Mouse (Mus musculus) lung, postnatal 0 days (tissue): ENCODE data around the gene Gm9999. TPM values are rescaled to one million over a fixed set of nuclear protein-coding genes. Genes with fewer than 3 reads are reported as not detected.
"Not testable (repeated sequence)": the region's sequence is repeated elsewhere in the genome, so short reads cannot be mapped to it uniquely, and the experiment has no call there.

Experiments
- ATAC-seq: fragments of 200-750 bp; cut with Nextera tagmentation; 2 replicates; pipeline ENCODE4 v1.8.0; 2017; ENCODE audit warnings: moderate library complexity
- DNase-seq: peaks from one replicate; pipeline ENCODE4 v3.0.0-alpha.2; 2016; ENCODE audit warnings: low spot score
- H3K27ac ChIP-seq: fragments of 300-500 bp; sonication (generic); 2 replicates; pipeline ENCODE4 v1.5.1; 2014; ENCODE audit warnings: antibody characterized with exemption, mild to moderate bottlenecking, low read length, mixed read lengths
- H3K27me3 ChIP-seq: fragments of 300-500 bp; sonication (generic); replicated peaks from 2 replicates; pipeline ENCODE4 v1.6.1; 2014; ENCODE audit warnings: low read length, mixed read lengths; ENCODE audit not compliant: insufficient read depth
- H3K36me3 ChIP-seq: fragments of 300-500 bp; sonication (generic); 2 replicates; pipeline ENCODE4 v1.6.1; 2014; ENCODE audit warnings: low read length, mixed read lengths; ENCODE audit not compliant: insufficient read depth
- H3K4me1 ChIP-seq: fragments of 300-500 bp; sonication (generic); 2 replicates; pipeline ENCODE4 v1.6.1; 2014; ENCODE audit warnings: antibody characterized with exemption, low read depth, low read length, mixed read lengths; ENCODE audit not compliant: insufficient read depth
- H3K4me2 ChIP-seq: fragments of 300-500 bp; sonication (generic); replicated peaks from 2 replicates; pipeline ENCODE4 v1.6.1; 2014; ENCODE audit warnings: low read depth, mild to moderate bottlenecking, low read length, moderate library complexity, mixed read lengths
- H3K4me3 ChIP-seq: fragments of 300-500 bp; sonication (generic); 2 replicates; pipeline ENCODE4 v1.5.1; 2014; ENCODE audit warnings: low read depth, low read length
- H3K9ac ChIP-seq: fragments of 300-500 bp; sonication (generic); replicated peaks from 2 replicates; pipeline ENCODE4 v1.6.1; 2014; ENCODE audit warnings: low read depth, mild to moderate bottlenecking
- H3K9me3 ChIP-seq: fragments of 300-500 bp; sonication (generic); 2 replicates; pipeline ENCODE4 v1.6.1; 2016; ENCODE audit warnings: low read length, mixed read lengths
- CTCF ChIP-seq: IDR thresholded peaks from 2 replicates; pipeline ENCODE4 v1.5.1; 2016; ENCODE audit warnings: antibody characterized with exemption, mild to moderate bottlenecking
- EP300 ChIP-seq: IDR thresholded peaks from 2 replicates; pipeline ENCODE4 v1.6.1; 2016; ENCODE audit warnings: antibody characterized with exemption, mild to moderate bottlenecking, control low read depth
- WGBS: fragments of 180-500 bp; shearing (Covaris S2); extraction: QIAGEN DNeasy Blood & Tissue Kit; methylation state at CpG from one replicate; pipeline ENCODE4 v1.1.7; 2014; 5-methylcytosine and 5-hydroxymethylcytosine counted together
- polyA plus RNA-seq: library from polyadenylated mRNA; unstranded; fragments of >200 nt; fragmentation: Nextera tagmentation; extraction: Ambion mirVana; gene quantifications from 2 replicates; pipeline ENCODE4 v1.2.1, GENCODE M21; 2015

The Gm9999 gene
- polyA plus RNA-seq, 1 experiment from 2014 or later, result not detected

GRCm38 (mm10) chr7:46985718-46986505 lies 2.5 kb downstream of the Gm9999 start:
- Histone ChIP-seq H3K9me3 (no peaks in the 10 kb centered on the region), H3K4me2 (no peak overlapping the region), H3K4me3 (no peak overlapping the region), H3K27me3 (no peaks in the 10 kb centered on the region), H3K9ac (no peak overlapping the region), H3K36me3 (no peaks in the 10 kb centered on the region), H3K4me1 (peaks cover 15% of the 10 kb centered on the region; the same call in 1 of the 2 replicates), H3K27ac (peak overlapping the region; percentile 71)
- TF ChIP-seq EP300 (no peak), CTCF (no peak)
- ATAC-seq (peak; percentile 79), DNase-seq (peak; percentile 53)
- 39% methylated on average over 8 of the region's 8 CpGs for WGBS

GRCm38 (mm10) chr7:46986646-46987045 lies 3.3 kb downstream of the Gm9999 start:
- peak overlapping the region; percentile 71 for H3K27ac ChIP-seq
- H3K9me3 ChIP-seq, result no peaks in the 10 kb centered on the region
- peaks cover 3% of the 10 kb centered on the region; the same call in 1 of the 2 replicates for H3K36me3 ChIP-seq
- H3K4me1 ChIP-seq, result peaks cover 15% of the 10 kb centered on the region; the same call in 1 of the 2 replicates
- no peak overlapping the region for H3K9ac ChIP-seq
- H3K4me3 ChIP-seq, result no peak overlapping the region
- WGBS, result 34% methylated on average over 5 of the region's 5 CpGs
- DNase-seq (peak; percentile 59), ATAC-seq (peak; percentile 69)
- TF ChIP-seq CTCF, result no peak
- TF ChIP-seq EP300, result no peak
- no peak overlapping the region for H3K4me2 ChIP-seq
- H3K27me3 ChIP-seq, result no peaks in the 10 kb centered on the region

- peak overlapping the region; percentile 71 for H3K27ac ChIP-seq
- no peak overlapping the region for H3K4me3 ChIP-seq
- no peak for DNase-seq
- ATAC-seq, result peak; percentile 18; the same call in 1 of the 2 replicates
- H3K36me3 ChIP-seq, result peaks cover 8% of the 10 kb centered on the region; the same call in 1 of the 2 replicates
- no peaks in the 10 kb centered on the region for H3K9me3 ChIP-seq
- H3K4me2 ChIP-seq, result no peak overlapping the region
- 28% methylated on average over 2 of the region's 2 CpGs for WGBS
- H3K4me1 ChIP-seq, result peaks cover 15% of the 10 kb centered on the region; the same call in 1 of the 2 replicates
- TF ChIP-seq CTCF (no peak), EP300 (no peak)
- no peaks in the 10 kb centered on the region for H3K27me3 ChIP-seq
- H3K9ac ChIP-seq, result no peak overlapping the region
Observed at GRCm38 (mm10) chr7:46987073-46987472, 3.7 kb downstream of the Gm9999 start.

GRCm38 (mm10) chr7:46989387-46989786 lies 6.0 kb downstream of the Gm9999 start:
- not testable (repeated sequence) for H3K4me3 ChIP-seq, H3K9me3 ChIP-seq, H3K27me3 ChIP-seq, H3K9ac ChIP-seq, ATAC-seq, DNase-seq, H3K4me2 ChIP-seq, H3K27ac ChIP-seq
- WGBS, result 80% methylated on average over 4 of the region's 4 CpGs
- Histone ChIP-seq H3K36me3 (peaks cover 24% of the 10 kb centered on the region; the same call in 1 of the 2 replicates), H3K4me1 (peaks cover 15% of the 10 kb centered on the region; the same call in 1 of the 2 replicates)

- Histone ChIP-seq H3K36me3 (peaks cover 46% of the 10 kb centered on the region; the same call in 1 of the 2 replicates), H3K27me3 (no peaks in the 10 kb centered on the region), H3K4me2 (no peak overlapping the region), H3K9ac (no peak overlapping the region), H3K27ac (no peak overlapping the region), H3K4me3 (no peak overlapping the region), H3K9me3 (no peaks in the 10 kb centered on the region), H3K4me1 (no peaks in the 10 kb centered on the region)
- DNase-seq (no peak), ATAC-seq (no peak)
- TF ChIP-seq EP300, result no peak
- TF ChIP-seq CTCF, result no peak
- 82% methylated on average over 8 of the region's 8 CpGs for WGBS
Observed at GRCm38 (mm10) chr7:46993079-46993478, 9.7 kb downstream of the Gm9999 start.

- Histone ChIP-seq H3K27ac (no peak overlapping the region), H3K4me3 (no peak overlapping the region), H3K9ac (no peak overlapping the region), H3K4me2 (no peak overlapping the region), H3K27me3 (no peaks in the 10 kb centered on the region), H3K9me3 (no peaks in the 10 kb centered on the region), H3K4me1 (no peaks in the 10 kb centered on the region), H3K36me3 (peaks cover 55% of the 10 kb centered on the region; the same call in 1 of the 2 replicates)
- DNase-seq (no peak), ATAC-seq (no peak)
- no peak for TF ChIP-seq EP300
- TF ChIP-seq CTCF, result no peak
- WGBS, result 85% methylated on average over 3 of the region's 3 CpGs
Observed at GRCm38 (mm10) chr7:46995558-46995957, 12.2 kb downstream of the Gm9999 start.
